Mouse (Mus musculus): ENCODE measurements around the gene Gm49711.
A peak's percentile ranks its signal among the peaks of the same experiment; 100 is the strongest.
"Not testable (repeated sequence)": the region's sequence is repeated elsewhere in the genome, so short reads cannot be mapped to it uniquely, and the experiment has no call there.

The Gm49711 gene

DNA sequence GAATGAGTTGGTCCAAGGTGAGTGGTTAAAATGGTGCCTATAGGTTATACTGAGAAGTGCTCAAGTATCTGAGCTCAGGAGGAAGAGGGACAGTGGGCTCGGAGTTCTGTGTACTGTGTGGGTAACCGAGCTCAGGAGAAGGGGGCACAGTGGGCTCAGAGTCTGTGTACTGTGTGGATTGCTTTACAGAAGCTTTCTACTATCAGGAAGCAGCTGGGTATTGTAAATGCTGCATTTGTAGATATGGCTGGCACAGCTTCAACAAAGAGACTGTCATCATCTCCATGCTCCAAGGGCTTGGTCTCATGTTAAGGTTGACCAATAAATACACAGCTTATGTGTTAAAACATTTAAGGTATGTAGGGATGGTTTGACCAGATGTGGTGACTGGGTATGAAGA lies 6.7 kb downstream of the Gm49711 start:
- DNase-seq = no peak

DNA sequence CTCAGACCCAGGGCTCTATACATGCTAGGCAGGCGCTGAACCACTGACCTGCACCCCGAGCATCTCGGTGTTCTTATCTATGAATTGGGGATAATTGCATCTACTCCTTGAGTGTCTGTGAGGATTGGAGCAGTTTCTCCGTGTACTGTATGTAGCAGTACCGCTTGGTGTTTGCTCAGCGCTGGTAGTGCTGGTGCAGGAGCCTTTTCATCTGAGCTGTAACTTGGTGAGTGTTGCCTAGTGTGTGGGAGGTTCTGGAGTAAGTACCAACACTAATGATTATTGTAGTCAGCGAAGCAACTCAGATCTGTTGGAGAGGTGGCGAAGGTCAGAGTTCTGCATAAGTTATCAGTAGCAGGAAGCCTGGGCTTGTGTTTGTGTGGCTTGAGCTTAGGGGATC lies 12.2 kb downstream of the Gm49711 start:
- DNase-seq = no peak

GRCm38 (mm10) chr16:92076797-92077196 lies 18.7 kb downstream of the Gm49711 start:
- no peak for DNase-seq

DNA sequence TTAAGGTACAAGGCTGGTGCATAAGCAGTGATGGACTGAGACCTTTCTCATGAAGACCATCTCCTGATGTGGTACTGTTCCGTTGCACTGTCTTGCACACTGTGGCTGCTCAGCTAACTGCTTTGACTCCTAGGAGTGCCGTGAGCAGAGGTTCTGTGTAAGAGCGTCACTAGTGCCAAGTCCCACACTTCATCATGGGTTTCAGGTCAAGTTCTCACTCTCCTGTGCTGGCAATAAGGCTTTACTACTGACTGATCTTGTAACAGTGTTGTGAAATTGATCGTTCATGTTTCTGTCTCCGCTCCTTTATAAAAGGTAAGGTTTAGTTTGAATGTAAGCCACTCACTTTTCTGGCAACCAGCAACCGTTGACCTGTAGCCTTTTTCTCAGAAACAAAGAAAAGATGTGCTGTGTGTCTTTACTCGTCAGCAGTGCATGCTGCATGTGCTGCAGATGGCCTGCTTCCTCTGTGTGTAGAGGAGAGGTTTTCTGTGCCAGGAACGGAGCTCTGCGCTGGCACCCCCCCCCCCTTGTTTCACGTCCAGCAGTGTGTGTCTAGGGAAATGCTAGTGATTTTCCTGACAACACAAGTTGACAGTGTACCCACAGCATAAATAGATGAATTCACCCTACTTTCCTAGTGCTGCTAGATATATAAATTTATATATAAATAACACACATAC lies 25.8 kb downstream of the Gm49711 start:
- no peak for DNase-seq

GRCm38 (mm10) chr16:92089225-92089624 lies 31.1 kb downstream of the Gm49711 start:
- no peak for DNase-seq

DNA sequence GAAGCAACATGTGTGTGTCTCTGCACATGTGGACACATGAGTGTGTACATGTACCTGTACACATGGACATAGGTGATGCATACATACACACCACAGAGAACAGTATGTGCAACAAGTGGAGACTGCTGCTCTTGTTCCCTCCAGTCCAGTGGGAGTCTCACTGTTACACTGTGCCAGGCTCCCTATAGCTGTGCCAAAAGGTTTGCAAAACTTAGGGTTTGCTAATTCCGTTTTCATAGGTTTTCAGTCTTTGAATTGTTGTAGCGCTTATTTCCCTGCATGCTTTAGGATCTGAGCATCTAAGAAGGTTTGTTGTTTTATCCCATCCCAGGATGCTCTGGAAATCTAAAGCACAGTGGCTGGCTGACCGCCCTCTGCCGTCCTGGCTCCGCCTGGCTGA lies 33.8 kb downstream of the Gm49711 start:
- DNase-seq = no peak

GRCm38 (mm10) chr16:92098351-92099051 lies 40.4 kb downstream of the Gm49711 start:
- no peak for DNase-seq

- no peak for DNase-seq
These were observed 41.5 kb downstream of the Gm49711 start for GRCm38 (mm10) chr16:92099598-92099997.

GRCm38 (mm10) chr16:92100111-92100510 lies 42.0 kb downstream of the Gm49711 start:
- no peak for DNase-seq

GRCm38 (mm10) chr16:92102115-92102514 lies 44.0 kb downstream of the Gm49711 start:
- no peak for DNase-seq

- DNase-seq = not testable (repeated sequence)
These were observed 44.8 kb downstream of the Gm49711 start for GRCm38 (mm10) chr16:92102931-92103330.

DNA sequence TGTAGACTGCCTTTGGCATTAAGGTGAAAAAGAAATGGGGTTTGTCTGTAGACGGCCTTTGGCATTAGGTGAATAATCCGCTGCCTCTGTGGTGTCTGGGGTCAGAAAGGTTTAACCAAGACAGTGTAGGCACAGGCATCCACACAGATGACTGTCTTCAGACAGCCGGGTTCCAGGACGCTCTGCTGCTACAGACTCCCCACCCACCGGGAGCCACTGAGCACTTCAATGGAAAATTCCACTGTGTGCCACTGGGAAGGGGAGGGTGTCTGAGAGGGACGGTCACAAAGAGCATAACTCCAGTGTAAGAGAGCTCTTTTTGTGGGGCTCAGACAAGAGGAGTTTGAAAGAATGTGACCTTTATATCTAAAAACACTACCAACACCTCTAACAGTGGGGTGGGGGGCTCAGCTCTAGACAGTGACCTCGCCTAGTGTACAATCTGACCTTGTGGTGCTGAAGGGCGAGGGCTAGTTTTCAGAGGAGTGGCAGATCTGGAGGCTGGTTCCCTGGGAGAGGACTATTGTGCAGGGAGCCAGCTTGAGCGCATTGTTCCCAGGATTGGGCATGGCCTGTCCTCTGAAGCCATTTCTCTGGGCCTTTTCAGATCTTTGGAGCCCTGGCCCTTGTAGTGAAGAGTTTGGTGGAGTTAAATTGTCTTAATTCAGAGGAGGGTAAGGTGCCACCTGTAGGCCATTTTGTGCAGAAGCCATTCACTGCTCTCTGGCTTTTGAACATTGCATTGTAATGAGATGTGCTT lies 45.6 kb downstream of the Gm49711 start:
- peak in 1 of 2 experiments; percentile 40 for DNase-seq

DNA sequence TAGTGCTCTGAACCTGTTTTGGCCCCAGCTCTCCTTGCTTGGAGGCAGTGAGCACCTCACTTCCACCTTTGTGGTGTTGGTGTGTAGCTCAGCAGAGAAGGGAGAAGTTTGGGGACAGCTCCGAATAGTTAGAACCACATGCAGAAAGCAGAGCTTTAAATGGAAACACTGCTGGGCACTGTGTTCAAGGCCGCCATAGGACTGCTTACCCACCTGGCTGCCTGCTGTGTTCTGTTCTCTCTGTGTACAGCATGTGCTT lies 46.1 kb downstream of the Gm49711 start:
- no peak for DNase-seq

DNA sequence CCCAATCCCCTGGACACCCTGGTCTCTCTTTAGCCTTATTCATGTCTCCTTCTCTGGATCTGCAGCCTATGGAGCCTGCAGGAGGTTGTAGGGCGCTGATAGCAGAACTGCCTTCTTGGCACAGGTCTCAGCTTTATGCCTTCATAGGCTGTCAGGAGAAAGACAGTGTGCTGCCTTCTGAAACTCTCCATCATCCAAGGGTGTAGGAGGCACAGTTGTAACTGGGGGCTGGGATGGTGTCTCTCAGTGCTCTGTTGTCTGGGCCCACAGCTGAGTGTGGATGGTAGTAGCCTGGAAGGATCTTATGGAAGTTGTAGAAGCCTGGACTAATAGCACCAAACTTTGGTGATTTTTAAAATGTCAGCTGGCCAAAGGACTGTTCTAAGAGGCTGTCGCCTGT lies 46.8 kb downstream of the Gm49711 start:
- DNase-seq = no peak

GRCm38 (mm10) chr16:92105631-92106030 lies 47.5 kb downstream of the Gm49711 start:
- no peak for DNase-seq

- no peak for DNase-seq
These were observed 49.2 kb downstream of the Gm49711 start for GRCm38 (mm10) chr16:92107346-92107745.

- DNase-seq = peak; percentile 71 to 83
These were observed 56.7 kb downstream of the Gm49711 start for GRCm38 (mm10) chr16:92114706-92115241.

- DNase-seq = peak; percentile 63 to 67
These were observed 57.7 kb downstream of the Gm49711 start for GRCm38 (mm10) chr16:92115611-92116421.

GRCm38 (mm10) chr16:92117337-92118209 lies 59.5 kb downstream of the Gm49711 start:
- no peak for DNase-seq

GRCm38 (mm10) chr16:92119013-92119515 lies 60.9 kb downstream of the Gm49711 start:
- DNase-seq = no peak

GRCm38 (mm10) chr16:92120899-92121531 lies 62.9 kb downstream of the Gm49711 start:
- no peak for DNase-seq
